Mouse (Mus musculus) neural tube, embryonic 10.5 days (tissue): ENCODE results near the gene Ager.

Experiments used
- DNase-seq: peaks from one replicate; pipeline ENCODE4 v3.0.0-alpha.2; 2017; ENCODE audit warnings: low spot score; ENCODE audit errors: extremely low spot score

The Ager gene

GRCm38 (mm10) chr17:34585121-34585520 is 12.5 kb upstream of the Ager start:
- DNase-seq = no peak

GRCm38 (mm10) chr17:34585877-34586771 is 11.5 kb upstream of the Ager start:
- DNase-seq = peak; percentile 53

- DNase-seq = peak; percentile 96
Observed at GRCm38 (mm10) chr17:34586796-34587422, 10.8 kb upstream of the Ager start.

- DNase-seq = peak; percentile 97
Observed at GRCm38 (mm10) chr17:34587423-34587811, 10.2 kb upstream of the Ager start.

GRCm38 (mm10) chr17:34587814-34588213 is 9.8 kb upstream of the Ager start:
- DNase-seq = no peak

GRCm38 (mm10) chr17:34588767-34589166 is 8.9 kb upstream of the Ager start:
- DNase-seq = no peak

- no peak for DNase-seq
Observed at GRCm38 (mm10) chr17:34589206-34589605, 8.5 kb upstream of the Ager start.

GRCm38 (mm10) chr17:34589681-34590101 is 8.0 kb upstream of the Ager start, which contains the start of gene Gpsm3:
Gene Gpsm3 (plus strand): TSS chr17:34589806.
- DNase-seq = no peak

GRCm38 (mm10) chr17:34590154-34590987 is 7.3 kb upstream of the Ager start:
- DNase-seq = no peak

- peak; percentile 62 for DNase-seq
Observed at GRCm38 (mm10) chr17:34591029-34591993, 6.4 kb upstream of the Ager start, which contains the start of gene Pbx2. Gene Pbx2 (plus strand): TSS chr17:34591266.

GRCm38 (mm10) chr17:34591994-34592375 is 5.7 kb upstream of the Ager start:
- peak; percentile 95 for DNase-seq

- peak; percentile 57 for DNase-seq
Observed at GRCm38 (mm10) chr17:34592581-34593549, 4.8 kb upstream of the Ager start.

GRCm38 (mm10) chr17:34593752-34594525 is 3.7 kb upstream of the Ager start:
- no peak for DNase-seq

- no peak for DNase-seq
Observed at GRCm38 (mm10) chr17:34596098-34596497, 1.6 kb upstream of the Ager start.

- DNase-seq = no peak
Observed at GRCm38 (mm10) chr17:34599891-34600290, 2.2 kb downstream of the Ager start.

GRCm38 (mm10) chr17:34601796-34602195 is 4.1 kb downstream of the Ager start:
- DNase-seq = no peak

- DNase-seq = peak; percentile 82
Observed at GRCm38 (mm10) chr17:34603375-34604060, 5.9 kb downstream of the Ager start, which contains the start of gene Rnf5. Gene Rnf5 (minus strand): TSS chr17:34603690.

GRCm38 (mm10) chr17:34604061-34604508 is 6.4 kb downstream of the Ager start, which contains the start of gene Agpat1:
Gene Agpat1 (plus strand): TSS chr17:34604262.
- peak; percentile 100 for DNase-seq
